Mouse (Mus musculus) thymus, adult 2 months (tissue): Measurements from ENCODE around the gene Fhdc1.

ENCODE experiments used
- CTCF ChIP-seq: fragments of 200-500 bp; IDR thresholded peaks from 2 replicates; pipeline ENCODE4 v1.5.1; 2012; ENCODE audit warnings: mild to moderate bottlenecking, control low read depth, low read length, moderate library complexity, borderline replicate concordance; ENCODE audit not compliant: control insufficient read depth, poor library complexity, insufficient read depth; ENCODE audit errors: extremely low read depth
- POLR2A ChIP-seq: fragments of 200-500 bp; IDR thresholded peaks from 2 replicates; pipeline ENCODE4 v1.6.1; 2012; ENCODE audit warnings: mild to moderate bottlenecking, low read length, control low read depth, moderate library complexity; ENCODE audit not compliant: control insufficient read depth, poor library complexity, insufficient read depth; ENCODE audit errors: extremely low read depth

DNA sequence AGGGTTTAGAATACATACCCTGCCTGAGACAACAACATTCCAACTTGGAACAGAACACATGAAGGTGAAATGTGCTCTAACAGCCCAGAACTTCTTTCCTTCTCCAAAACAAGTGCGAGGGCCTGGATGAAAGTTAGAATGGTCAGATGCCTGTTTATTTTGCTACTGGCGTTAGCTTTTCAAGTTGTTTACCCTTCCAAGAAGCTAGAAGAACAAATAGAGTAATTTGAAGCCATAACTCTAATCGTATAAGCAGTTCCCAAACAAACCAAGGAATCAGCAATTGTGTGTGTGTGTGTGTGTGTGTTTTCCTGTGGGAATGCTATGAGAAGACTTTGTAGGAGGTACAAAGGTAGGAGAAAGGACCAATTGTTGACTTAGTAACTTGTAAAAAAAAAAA is 4.7 kb upstream of the Fhdc1 start:
- TF ChIP-seq POLR2A = no peak
- no peak for TF ChIP-seq CTCF
